Mouse (Mus musculus): Measurements from ENCODE around the gene Catsper2.

Catsper2 gene

DNA sequence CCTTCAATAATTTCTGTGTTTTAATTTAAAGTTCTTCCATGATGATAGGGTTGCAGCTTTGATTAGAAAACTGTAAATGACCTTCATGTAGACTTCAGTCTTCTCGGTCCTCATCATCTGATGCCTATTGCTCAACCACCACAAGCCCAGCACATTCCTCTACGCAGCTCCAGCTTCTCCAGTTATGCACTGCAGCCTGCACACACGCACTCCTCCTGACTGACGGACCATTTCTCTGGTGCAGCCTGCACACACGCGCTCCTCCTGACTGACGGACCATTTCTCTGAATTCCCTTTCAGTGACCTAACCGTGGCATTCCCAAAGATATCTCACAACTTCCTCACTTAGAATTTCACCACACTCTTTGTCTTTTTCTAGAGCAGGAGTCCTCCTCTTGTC, 60.4 kb downstream of the Catsper2 start:
- no peak for DNase-seq

Measured in kidney, postnatal 10 days (tissue).